Mouse (Mus musculus) thymus, postnatal 25 days (tissue): ENCODE measurements around the gene Arrdc4.

Experiments
- DNase-seq: peaks from one replicate; pipeline ENCODE4 v3.0.0; 2022

Gene Arrdc4

DNA sequence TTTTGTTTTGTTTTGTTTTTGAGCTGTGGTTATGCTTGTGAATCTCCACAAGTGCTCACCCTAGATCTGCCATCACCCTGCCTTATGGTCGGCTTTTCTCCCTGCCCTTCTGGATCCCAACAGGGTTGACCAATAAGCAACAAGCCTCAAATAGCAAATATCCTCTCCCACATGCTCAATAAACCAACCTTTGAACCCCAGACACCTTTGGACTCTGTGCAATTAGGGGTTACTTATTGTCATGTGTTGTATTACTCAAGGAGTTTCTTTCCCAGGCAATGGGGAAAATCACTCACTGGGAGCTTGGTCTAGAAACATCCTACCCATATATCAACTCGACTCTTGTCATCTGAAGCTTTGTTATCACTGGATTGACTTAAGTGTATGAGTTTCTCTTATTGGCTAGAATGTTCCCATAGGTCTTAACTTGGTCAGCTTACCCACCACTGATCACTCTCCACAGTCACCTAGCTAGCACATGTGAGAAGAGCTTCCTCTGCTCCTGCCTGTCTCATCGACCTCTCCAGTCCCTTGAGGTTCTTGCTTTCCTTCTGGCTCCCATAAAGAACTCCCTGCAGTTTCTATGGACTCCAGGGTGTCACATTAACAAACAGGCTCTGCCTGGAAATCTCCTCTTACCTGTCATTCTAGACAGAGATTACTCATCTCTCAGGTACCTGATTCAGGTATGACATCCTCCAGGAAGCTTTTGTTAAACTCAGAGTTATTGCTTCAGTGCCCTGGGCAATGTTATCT lies 40.3 kb downstream of the Arrdc4 start:
- DNase-seq = no peak

DNA sequence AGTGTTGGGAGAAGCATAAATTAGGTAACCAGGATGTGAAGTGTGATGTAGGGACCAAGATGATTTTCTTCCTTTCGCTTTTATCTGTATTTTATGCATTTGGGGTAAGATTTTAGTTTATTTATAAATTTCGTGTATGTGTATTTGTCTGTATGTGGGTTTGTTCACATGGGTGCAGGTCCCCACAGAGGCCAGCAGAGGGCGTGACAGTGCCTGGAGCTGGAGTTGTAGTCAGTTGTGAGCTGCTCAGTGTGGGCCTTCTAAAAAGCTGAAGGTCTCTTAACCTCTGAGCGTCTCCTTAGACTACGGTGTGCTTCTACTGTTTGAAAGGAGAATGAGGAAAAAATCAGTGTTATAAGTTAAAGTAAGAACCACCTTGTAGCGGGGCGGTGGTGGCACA lies 43.9 kb downstream of the Arrdc4 start:
- DNase-seq = no peak

DNA sequence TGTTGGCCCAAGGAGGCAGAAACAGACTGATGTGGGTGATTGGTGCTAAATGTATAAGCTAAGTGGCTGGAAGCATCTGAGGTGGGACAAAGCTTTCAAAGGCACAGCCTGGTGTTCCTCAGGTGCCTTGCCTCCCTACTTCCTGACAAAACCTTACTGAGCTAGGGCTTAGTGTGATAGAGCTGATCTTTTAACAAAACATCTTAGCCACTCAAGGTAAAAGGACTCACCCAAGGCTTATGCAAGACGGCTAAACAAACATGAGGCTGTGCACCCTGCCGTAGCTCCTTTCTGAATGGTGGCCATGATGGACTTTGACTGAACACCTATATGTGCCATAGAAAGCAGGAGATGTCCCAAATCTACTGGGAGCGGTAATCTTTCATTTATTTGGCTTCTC lies 51.7 kb downstream of the Arrdc4 start:
- DNase-seq = no peak

GRCm38 (mm10) chr7:68696908-68697307 lies 52.1 kb downstream of the Arrdc4 start:
- DNase-seq = no peak

DNA sequence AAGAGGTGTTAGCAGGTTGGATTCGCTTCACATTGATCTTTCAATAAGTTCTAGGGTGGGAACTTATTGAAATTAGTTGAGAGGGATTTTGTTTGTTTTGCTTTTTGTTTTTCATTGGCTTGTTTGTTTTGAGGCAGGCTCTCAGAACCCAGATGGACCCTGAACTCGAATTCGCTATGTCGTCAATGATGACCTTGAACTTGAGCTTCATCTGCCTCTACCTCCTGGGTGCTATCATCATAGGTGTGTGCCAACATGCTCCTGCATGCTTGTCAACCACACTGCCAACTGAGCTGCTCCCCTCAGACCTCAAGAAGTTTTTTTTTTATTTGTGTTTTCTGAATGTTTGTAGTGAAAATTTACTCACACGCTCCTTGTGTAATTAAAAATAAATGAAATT lies 52.6 kb downstream of the Arrdc4 start:
- DNase-seq = no peak

DNA sequence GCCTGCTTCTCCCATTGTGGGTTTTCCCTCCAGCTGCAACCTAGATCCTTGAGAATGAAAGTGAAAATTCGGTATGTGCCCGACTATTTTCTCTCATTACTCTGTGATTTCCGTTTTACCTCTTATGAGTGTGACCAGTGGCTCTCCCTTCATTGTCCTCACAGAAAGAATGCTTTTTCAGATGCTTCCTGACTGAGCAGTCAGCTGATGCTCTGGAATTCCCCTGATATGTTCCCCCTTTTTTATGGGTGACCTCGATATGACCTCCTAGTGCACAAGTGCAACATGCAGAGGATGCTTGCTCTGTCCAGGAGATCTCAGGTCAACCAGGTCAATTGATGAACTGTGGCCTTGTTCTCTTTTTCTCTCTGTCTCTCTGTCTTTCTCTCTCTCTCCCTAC lies 56.3 kb downstream of the Arrdc4 start:
- no peak for DNase-seq

DNA sequence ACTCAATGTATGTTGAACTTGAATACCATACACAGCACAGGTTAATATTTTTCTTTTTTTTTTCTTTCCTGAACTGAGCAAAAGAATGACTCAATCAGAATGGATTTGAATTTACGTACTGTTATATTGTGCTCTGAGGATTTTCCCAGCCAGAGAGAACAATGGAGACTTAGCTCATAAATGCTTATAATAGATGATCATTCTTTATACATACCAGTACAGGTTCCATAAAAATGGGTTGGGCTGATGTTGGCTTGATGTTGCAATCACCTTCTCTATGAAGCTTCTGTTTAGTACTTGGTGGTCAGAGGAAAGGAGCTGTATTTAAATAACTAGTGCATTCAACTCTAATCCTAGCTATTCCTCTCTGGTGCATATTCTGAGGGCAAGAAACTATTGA lies 57.6 kb downstream of the Arrdc4 start:
- DNase-seq = no peak

- no peak for DNase-seq
These were observed 61.9 kb downstream of the Arrdc4 start for GRCm38 (mm10) chr7:68687140-68687611.
